Mouse (Mus musculus) erythroid progenitor cell, adult 5-6 weeks (primary cell): ENCODE measurements at regions not wholly inside any gene's neighbourhood (a gene's known extent, or its start where the extent isn't known, plus 50 kb on each side); places are given as distances from the start of the nearest gene placed in this dataset.

Experiments used
- ATAC-seq: replicated peaks from 2 replicates; pipeline ENCODE4 v1.8.0; 2016; ENCODE audit warnings: moderate number of reproducible peaks, mild to moderate bottlenecking, moderate TSS enrichment, inconsistent platforms; ENCODE audit not compliant: poor library complexity, low FRiP score, severe bottlenecking

DNA sequence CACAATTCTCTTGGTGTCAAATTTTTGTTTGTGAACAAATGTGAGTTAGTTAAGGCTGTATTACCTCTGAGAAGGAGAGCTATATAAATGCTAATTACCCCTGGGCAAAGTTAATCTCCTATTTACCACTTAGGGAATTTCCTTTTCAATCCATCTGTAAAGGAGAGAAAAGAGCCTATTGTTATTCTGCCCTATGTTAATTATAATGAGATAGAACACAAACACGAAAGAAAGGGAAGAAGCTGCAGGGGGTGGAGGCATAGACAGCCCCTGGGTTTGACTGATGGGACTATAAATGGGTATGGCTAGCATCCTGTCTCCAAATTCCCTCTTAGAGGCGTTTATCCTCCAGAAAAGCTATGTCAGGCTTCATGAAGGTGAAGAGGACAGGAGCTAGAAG lies 185.2 kb upstream of the Gadl1 start:
- no peak for ATAC-seq

DNA sequence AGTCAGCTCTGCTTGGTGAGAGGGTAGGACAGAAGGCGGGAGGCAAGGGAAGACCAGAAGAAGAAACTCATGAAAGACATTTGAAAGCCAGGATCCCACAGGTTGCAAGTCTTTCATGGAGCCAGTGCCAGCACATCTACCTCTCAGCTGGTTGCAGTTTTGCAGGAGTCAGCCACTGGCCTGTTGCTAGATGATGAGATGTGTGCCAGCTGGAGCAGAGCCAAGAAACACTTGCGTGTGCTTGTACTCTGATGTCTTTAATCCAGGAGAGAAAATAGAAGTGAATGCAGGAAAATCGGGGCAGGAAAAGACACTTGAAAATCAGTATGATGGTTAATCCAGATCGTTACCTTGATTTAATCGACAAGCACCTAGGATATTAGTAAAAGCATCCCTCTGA lies 181.9 kb upstream of the Gadl1 start:
- no peak for ATAC-seq

DNA sequence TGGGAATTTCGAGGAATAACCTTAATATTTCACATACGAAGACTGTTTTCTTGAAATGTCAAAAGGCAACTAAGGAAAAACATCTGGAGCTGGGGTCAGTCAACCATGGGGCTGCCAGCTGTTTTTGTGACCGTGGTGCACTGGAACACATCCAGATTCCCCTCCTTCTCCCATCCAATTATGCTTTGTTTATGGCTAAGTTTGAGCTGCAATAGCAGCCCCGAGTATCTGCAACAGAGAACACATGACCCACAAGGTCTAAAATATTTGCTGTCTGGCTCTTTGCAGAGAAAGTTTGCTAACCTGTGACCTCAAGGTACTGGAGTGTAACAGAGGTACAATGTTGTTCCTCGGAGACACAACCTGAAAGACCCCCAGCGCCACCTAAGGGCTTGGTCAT lies 177.7 kb upstream of the Gadl1 start:
- no peak for ATAC-seq

DNA sequence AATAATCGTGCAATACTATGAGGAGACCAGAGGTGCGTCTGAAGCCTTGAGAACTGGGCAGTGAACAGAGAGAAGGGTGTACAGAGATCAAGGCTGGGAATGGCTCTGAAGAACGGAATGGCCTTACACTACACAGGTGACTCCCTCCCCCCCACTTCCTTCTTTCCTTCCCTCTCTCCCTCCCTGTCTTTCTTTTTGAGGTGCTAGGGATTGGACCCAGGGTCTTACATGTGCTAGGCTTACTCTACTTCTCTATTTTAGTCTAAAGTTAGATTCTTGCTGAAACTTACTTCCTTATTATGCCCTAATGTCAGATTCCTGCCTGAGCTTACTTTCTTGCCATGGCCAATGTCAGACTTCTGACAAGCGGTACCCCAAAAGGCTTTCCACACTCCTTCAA lies 176.2 kb upstream of the Gadl1 start:
- no peak for ATAC-seq

DNA sequence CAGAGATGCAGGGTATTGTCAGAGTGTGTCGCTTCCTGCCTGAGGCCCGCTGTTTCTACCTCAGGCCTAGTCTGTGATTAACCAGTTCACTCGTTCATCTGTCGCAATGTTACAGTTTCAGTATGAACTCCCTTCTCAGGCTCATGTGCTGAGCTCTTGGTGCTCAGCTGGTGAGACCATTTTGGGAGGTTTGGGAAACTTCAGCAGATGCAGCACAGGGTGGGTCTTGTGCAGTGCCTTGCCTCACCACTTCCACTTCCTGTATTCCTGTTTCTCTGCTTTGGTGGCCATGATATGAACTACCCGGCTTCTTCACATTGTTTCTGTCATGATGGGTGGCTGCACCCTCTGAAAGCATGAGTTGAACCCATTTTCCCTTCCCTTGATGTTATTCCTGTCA lies 169.3 kb upstream of the Gadl1 start:
- no peak for ATAC-seq

DNA sequence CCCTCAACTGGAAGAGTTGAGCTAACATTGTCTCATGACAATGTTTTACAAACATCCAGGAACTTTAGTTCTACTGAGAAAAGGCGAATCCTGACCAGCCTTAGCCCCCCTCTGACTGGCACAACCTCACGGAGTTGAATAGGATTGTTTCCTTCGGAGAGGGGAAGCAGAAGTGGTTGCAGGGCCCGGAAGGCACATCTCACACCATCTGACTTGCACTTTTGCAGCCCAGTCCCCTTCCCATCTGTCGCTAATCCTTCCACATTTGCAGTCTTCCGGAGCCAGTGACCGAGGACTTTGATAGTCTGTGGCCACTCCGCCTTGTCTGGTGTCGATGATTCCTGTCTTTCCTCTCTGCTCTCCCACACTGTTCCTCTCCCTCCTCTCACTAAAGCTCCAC lies 162.8 kb upstream of the Gadl1 start:
- no peak for ATAC-seq

DNA sequence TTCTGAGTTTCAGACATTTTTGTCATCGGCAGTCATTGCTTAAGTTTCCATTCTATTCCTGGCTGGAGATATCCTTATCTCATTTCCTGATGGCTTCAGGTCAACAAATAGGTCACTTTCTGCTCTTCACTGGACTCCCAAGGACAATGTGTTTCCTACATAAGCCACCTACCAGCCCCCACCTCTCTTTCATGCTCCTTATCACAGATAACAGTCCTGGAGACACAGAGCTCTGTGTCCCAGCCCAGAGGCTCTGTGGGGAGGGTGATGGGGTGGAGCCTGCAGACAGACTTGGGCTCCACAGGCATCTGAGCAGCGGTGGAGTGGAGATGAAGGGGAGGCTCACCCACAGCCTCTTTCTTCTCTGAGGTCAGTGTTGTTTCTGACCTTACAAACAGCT lies 148.8 kb upstream of the Gadl1 start:
- ATAC-seq: no peak

DNA sequence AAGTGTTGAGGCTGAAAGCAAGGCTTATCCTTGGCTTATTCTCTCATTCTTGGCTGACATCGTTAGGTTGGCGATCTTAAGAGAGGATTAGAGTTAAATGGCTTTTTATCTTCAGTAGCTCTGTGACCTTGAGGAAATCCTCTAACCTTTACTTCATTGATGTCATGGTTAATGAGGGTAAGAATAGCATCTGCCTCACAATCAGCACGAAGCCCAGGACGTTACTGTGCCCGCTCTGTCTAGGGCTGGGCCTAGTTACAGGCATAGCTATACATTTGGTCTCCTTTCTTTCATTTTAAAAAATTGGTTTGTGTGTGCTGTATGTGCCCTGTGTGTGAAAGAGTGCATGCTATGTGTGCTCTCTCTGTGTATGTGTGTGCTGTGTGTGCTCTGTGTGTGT lies 145.1 kb upstream of the Gadl1 start:
- ATAC-seq: no peak

DNA sequence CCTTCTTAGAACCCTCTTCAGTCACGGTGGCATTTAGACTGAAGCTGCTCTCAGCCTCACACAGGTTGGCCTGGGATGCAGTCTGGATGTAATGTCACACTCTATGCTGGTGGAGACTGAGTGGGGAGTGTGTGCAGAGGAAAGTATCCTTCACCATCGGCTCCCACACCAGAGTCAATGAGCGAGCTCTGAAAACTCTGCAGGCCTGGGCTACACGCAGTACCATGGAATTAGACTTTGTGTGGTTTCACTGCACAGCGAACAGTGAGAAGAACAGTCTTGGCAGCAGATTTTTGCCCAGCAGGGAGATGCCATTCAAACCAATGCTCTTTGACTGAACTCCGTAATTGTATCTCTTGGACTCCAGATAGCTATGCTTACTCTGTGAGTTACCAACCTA lies 142.8 kb upstream of the Gadl1 start:
- no peak for ATAC-seq

DNA sequence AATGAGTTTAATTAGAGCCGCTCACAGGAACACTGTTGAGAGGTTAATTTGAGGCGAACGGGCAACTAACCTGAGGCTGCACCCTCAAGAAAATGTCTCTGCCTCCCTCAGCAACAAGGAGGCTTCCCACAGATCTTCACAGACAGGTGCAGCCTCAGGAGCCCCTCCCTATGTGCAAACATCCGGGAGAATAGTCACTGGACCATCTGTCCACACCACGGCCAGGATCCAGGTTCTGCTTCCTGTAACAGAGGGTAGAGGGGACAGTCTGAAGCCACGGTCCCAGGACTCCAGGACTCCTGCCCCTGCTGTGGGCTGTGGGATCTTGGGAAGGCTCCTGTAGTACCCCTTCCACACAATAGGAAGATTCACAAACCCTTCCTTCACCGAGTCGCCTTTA lies 134.1 kb upstream of the Gadl1 start:
- no peak for ATAC-seq

DNA sequence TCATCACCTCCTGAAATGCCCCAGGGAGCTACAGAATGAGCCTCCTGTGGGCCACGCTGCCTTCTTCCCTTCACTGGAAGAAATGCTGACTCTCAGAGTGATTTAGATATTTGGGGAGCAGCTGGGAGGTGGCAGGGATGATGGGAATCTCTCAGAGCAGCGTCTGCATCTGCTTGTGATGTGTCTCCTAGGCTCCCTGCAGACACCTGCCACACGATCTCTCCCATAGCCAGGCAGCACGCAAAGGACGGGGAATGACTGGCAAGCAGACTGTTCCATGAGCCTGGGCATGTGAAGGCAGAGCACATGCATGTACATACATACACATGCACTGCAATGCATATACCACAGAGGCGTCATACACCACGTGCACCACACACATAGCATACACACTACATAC lies 133.4 kb upstream of the Gadl1 start:
- ATAC-seq: no peak

DNA sequence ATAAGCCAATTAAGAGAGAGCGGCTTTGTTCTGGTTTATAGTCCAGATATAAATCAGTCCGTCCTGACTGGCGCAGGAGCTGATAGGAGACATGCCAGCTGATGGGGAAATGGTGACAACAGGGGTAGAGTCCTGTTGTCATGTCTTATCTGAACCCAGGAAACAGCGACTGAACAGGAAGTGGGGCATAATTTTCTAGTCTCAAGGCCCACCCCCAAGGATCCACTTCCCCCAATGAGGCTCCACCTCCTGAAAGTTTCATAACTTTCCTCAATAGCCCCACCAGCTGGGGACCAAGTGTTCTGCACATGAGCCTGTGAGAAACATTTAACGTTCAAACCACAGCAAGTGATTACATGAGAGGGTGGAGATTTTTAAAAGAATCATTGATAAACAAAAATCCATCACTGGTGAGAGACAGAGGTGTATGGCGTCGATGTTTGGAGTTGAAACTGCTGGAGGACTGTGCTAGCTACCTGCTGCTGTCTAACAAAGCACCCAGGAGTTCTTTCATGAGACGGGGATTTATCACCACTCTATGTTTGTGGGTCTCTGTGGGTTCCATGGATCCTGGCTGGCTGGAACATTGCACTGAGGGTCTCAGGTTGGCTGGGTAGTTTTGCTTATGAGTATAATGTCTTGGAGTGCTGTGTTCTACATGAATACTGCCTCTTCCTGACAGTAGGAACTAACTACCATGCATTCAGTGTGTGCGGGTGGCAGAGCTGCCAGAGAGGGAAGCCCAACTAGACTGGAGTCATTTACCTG lies 132.0 kb upstream of the Gadl1 start:
- no peak for ATAC-seq

DNA sequence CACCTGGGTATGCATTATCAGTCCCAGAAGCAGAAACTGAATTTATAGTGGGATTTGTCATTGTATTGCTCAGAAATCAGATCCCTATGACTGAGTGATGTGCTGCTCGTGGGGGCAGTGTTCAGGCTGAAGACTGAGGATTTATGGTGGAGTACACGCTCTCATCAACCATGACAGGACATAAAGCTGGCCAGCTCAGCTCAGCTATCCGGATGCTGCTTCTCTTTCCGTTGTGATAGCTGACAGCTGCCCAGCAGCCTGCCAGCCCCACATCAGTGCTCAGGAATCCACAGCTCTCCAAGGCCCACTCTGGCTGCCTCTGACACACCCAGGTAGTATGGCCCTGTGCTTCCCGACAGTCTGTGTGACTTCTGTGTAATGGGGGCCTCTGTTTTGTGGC lies 130.4 kb upstream of the Gadl1 start:
- ATAC-seq: no peak

DNA sequence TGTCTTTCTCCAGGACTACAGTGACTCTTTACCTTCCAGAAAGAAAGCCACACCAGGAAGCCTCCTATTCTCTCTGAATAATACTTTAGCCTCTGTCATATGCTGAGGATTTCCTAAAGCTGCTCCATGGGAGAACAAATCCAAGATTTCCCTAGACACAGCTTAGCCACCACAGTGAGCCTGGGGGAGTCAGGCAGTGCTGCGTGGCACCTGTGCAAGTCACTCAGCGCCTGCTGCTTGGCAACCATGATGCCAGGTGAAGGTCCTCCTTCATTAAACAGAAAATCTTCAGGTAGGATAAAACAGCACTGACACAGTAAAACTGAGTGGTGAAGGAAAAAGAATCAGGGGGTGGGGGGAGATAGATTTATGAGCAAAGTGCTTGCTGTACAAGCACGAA lies 109.9 kb upstream of the Gadl1 start:
- ATAC-seq: no peak

DNA sequence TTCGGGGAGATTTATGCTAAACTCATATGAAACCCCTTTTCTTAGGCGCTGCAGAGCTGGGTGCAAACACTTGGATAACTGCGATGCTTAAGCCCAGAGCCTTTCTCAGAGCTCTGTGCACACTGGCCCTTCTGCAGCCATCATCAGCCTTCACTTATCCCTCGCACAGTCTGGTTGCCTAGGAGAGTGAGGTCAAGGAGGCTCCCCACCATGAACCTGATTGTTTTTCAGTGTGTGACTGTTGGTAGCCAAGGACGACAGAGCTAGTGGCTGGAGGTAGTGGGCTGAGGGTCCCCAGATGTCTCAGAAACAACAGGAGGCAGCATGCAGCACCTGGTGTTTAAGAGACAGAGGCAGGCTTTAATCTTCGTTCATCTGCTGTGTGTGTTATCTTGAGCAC lies 108.6 kb upstream of the Gadl1 start:
- ATAC-seq: no peak

DNA sequence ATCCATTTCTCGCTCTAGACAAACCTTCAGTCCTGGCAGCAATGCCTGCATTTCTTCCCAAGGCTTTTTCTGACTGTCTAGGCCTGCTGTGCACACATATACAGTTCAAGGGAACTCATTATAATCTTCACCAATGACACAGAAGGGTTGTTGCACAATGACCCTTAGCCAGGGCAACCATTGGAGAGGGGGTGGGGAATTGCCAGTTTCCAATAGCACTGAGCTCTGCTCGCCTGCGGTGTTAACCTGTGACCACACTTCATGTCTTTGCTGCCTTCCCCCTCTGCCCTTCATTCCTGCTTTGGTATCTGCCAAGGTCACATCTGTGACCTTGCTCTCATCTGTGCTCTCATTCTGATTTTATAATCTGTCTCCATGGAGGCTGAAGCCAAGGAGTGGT lies 106.2 kb upstream of the Gadl1 start:
- ATAC-seq: no peak

DNA sequence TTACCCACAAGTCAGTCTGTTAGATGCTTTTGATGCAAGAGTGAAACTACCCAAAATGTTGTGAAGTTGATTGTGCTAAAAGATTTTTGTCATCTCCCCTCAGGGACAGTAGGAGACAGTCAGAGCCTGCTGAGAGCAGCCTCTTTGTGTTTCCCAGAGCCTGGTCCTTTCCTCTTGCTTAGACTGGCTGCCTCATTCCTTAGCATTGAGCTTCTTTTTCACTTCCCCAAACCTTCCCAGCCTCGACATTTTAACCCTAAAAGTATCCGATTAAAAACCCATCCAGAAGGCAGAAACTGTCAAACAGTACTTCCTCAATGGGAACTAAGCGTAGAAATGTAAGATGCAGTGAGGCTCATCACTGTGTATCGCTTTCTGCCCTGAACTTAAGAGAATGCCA lies 104.0 kb upstream of the Gadl1 start:
- no peak for ATAC-seq

DNA sequence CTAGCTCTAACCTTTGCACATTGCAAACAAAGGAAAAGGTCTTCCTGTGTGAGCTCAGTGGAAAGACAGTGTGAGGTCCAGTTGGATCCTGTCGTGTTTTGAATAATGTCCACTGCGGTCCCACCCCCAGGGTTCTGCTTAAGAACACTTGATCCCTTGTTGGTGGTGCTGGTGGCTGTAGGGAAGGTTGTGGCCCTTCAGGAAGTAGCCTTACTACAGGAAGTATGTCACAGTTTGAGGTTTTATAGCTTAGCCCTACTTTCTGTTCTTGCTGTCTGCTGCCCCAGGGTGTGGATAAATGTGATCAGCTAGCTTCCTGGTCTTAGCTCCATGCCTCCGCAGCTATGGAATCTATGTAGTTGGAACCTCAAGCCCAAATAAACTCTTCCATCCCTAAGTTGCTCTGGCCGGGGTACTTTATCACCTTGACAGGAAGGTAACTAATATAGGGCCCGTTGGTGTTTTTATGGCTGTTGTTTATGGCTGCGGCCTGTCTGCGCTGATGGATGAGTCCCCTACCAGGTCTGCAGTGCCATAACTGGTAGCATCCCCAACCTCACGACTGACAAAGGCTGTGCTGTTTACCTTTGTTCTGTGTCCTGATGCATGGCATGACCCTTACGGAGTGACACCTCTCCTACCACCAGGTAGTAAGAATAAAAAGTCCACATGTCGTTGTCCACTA lies 103.1 kb upstream of the Gadl1 start:
- ATAC-seq: no peak

DNA sequence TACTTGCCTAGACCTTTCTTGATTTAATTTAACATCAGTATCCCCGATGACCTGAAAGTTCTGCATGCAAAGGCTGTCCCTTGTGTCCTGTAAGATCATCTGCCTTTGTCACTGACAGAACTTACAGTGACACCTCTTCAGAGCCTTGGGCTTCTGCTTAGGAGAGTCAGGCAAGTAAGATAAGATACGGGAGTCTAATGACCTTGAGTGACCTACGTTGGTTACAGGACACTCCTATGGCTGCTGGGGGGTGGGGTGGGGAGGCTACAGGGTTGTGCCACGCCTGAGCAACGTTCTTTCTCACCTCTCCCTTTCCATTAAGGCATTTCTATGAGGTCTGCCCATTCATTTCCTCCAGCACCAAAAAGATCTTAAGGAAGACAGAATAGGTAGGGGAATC lies 69.1 kb upstream of the Gadl1 start:
- no peak for ATAC-seq

DNA sequence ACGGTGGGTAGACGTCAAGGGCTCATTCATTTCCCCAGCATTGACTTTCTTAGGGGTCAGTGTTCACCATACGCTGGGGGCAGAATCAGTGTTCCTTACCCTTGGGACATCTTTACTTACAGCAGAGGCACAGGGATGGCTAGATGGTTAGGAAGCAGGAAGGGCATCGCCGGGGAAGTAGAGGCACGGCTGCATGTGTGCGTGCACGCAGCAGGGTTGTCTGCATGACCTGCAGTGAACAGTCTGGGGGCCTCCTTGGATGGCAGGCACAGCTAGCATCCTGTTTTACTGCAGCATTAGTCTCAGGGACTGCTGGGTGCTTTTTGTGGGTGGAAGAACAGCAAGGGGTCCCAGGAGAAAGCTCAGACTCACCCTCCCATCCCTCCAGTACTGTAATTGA lies 68.5 kb upstream of the Gadl1 start:
- no peak for ATAC-seq

DNA sequence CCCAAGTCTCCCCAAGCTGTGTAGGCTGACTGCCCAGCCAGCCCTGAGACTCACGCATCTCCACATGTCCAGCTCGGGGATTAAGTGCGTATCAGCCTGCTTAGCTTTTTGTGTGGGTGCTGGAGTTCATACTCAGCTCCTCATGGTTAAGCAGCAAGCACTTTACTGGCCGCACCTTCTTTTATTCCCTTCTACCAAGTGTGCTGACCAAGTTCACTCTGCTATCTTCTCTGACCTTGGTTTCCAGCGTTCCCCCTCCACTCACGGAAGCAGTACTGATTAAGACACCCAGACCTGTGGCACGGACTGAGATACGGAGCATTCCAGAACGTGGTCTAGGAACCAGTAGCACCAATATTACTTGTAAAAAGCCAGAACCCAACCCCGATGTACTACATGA lies 67.6 kb upstream of the Gadl1 start:
- ATAC-seq: no peak

DNA sequence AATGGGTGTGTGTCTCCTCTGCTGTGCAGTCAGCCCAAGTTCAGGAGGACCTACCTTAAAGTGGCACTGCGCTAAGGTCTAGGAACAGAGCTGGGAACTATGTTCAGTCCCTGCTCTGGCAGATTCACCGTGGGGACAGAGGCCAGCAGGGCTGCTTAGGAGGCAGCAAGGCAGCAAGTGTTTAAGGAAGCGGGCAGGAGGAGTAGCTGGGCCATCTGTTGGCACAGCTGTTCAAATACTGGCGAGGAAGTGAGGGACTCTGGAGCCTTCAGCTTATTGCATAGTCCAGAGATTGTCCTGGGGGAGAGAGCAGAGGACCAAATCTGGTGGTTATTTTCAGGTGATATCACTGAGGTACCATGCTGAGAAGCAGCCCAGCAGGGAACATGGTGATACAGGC lies 64.9 kb upstream of the Gadl1 start:
- ATAC-seq: no peak
